Mouse (Mus musculus) embryo, embryonic 10 days (tissue): Measurements from ENCODE around the gene Gm37240.
"Not testable (repeated sequence)": the region's sequence is repeated elsewhere in the genome, so short reads cannot be mapped to it uniquely, and the experiment has no call there.

ENCODE experiments used
- DNase-seq: peaks from one replicate; pipeline ENCODE4 v3.0.0-alpha.2; 2015; ENCODE audit warnings: low spot score

The Gm37240 gene

GRCm38 (mm10) chr3:84889648-84890047 is 997.7 kb downstream of the Gm37240 start:
- peak; percentile 62 for DNase-seq

DNA sequence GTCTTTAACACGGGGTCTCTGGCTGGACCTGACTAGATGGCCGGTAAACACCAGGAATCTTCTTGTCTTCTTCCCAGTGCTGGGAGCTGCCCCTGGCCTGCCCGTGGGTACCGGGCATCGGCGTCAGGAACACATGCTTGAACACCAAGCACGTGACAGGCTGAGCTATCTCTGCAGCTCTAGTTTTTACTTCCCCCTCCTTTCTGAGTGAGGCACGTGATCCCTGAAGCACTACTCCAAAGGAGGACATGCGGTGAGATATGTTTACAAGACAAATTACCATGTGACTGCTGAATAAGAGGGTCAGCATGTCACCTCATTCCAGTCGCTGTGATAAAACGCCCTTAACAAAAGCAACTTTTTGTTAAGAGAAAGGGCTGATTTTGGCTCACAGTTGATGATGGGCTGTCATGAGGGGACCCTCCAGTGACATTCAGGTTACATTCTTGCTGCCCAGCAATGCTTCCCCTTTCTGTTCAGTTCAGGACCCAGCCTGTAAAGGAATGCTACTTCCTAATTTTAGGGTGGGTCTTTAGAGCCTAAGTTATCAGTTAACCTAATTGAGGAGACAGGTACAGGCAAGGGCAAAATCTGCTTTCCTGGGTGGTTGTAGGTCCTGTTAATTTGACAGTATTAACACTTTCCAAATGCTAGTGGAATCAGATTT is 1003.4 kb downstream of the Gm37240 start:
- DNase-seq: peak; percentile 37

- DNase-seq: no peak
Measured at GRCm38 (mm10) chr3:84876211-84876610, 1011.1 kb downstream of the Gm37240 start.

- DNase-seq: no peak
Measured at GRCm38 (mm10) chr3:84875306-84875705, 1012.0 kb downstream of the Gm37240 start.

GRCm38 (mm10) chr3:84870126-84870525 is 1017.2 kb downstream of the Gm37240 start:
- no peak for DNase-seq

- DNase-seq: no peak
Measured at GRCm38 (mm10) chr3:84867991-84868390, 1019.3 kb downstream of the Gm37240 start.

DNA sequence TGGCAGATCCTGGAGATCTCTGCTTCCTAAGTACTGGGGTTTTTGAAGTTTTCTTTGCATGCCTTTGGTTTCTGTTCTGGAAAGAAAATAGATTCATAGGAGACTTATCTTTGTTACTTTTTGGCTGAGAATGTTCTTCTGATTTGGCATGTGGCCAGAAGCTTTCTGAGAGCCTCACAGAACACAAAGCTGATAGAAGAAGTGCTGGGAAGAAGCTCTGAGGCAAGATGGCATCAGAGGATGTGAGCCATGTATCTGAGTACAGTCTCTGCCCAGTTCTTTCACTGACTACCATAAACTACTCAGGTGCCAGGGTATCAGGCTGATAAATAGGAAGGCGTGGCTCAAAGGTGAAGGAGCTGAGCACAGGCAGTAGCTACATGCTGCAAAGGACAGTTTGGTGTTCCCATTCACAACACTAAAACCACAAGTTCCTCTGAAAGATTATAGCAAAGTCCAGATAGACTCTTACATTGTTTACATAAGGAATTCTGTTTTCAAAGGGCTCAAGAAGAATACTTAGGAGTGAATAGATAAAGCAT is 1019.8 kb downstream of the Gm37240 start:
- no peak for DNase-seq

DNA sequence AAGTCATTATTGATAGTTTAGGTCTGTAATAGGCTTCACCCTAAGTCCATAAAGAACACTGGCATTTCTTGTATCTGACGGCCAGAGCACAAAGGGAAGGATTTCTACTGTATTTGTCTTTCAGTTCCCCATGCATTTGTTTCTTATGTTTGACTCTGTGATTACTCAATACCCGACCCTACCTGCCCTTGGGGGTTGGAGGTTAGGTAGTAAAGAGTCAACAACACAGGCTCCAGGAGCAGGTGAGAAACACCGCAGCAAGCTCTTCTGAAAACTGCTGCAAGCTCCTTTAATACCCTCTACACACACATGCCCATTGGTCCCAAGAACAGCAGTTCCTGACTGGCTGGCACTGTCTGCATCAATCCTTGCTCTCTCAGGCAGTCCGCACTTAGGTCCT is 1020.5 kb downstream of the Gm37240 start:
- DNase-seq: no peak

- DNase-seq: no peak
Measured at GRCm38 (mm10) chr3:84865684-84866083, 1021.6 kb downstream of the Gm37240 start.

DNA sequence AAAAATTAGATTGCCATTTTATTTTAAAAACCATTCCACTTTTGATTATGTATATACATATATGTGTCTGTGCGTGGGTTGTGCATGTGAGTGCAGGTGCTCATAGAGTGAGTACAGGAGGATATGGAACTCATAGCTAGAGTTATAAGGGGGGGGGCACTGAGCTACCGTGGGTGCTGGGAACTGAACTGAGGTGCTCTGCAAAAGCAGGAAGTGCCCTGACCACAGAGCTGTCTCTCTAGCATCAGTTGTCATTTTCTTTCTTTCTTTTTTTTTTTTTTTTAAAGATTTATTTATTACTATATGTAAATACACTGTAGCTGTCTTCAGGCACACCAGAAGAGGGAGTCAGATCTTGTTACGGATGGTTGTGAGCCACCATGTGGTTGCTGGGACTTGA is 1025.5 kb downstream of the Gm37240 start:
- DNase-seq: not testable (repeated sequence)

DNA sequence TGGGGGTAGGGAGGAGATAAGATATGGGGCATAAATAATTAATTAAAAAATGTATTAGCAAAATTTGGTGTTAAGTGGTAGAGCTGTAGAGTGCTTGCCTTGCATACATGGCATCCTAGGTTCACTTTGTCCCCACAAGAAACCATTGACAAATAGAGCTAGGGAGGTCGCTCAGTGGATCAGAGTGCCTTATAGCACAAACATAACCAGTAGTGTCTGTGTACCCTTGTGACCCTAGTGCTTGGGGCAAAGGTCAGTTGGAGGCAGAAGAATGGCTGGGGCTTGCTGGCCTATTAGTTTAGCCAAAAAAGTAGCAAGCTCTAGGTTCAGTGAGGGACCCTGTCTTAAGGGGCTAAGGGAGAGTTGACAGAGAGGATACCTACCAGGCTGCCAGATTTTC is 1026.6 kb downstream of the Gm37240 start:
- no peak for DNase-seq

- no peak for DNase-seq
Measured at GRCm38 (mm10) chr3:84854440-84854839, 1032.9 kb downstream of the Gm37240 start.

DNA sequence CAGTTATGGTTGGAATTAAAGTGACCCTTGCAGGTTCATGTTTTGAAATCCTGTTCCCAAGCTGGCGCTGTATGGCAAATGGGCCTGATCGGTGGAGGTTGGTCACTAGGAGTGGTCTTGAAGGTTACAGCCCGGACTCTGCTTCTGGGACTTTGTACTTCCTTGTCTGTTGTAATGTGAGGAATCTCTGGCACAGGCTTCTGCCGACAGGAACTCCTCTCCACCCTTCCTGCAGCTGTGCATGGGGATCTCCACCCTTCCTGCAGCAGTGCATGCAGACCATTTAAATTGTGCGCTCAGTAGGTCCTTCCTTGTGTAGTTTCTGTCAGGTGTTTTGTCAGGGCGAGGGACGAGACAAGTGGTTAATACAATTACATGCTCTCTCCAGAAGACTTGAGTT is 1034.4 kb downstream of the Gm37240 start:
- DNase-seq: no peak

GRCm38 (mm10) chr3:84851801-84852200 is 1035.5 kb downstream of the Gm37240 start:
- DNase-seq: no peak

DNA sequence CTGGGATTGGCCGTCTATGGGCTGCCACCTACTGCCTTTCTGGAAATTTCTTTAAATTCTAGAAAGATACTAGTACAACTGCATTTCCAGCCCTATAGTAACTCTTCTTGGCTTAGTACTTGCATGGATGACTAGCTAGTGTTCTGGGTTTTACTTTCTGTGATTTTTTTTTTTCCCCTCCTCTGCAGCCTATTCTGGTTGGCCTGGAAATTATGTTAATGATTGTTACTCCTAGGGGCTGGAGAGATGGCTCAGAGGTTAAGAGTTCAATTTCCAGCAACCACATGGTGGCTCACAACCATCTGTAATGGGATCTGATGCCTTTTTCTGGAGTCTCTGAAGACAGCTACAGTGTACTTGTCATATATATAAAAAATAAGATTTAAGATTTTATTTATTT is 1036.9 kb downstream of the Gm37240 start:
- DNase-seq: no peak

- DNase-seq: no peak
Measured at GRCm38 (mm10) chr3:84848798-84849197, 1038.5 kb downstream of the Gm37240 start.

GRCm38 (mm10) chr3:84843594-84843993 is 1043.7 kb downstream of the Gm37240 start:
- DNase-seq: peak; percentile 50

- DNase-seq: no peak
Measured at GRCm38 (mm10) chr3:84842793-84843192, 1044.5 kb downstream of the Gm37240 start.

- DNase-seq: no peak
Measured at GRCm38 (mm10) chr3:84841271-84841670, 1046.0 kb downstream of the Gm37240 start.

DNA sequence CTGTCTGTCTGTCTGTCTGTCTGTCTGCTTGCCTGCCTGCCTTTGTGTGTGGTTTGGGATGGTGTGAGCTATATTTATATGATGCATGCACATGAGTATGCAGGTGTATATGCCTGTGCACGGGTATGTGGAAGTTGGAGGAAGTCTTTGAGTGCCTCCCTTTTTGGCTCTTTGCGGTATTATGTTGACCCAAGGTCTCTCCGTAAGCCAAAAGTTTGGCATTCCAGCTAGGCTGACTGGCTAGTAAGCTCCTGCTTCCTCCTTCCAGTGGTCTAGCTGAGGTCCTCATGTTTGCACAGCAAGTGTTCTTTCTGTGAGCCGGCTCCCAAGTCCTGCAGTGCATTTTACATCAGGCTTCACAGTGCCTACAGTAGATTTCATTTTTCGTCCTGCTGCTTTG is 1047.8 kb downstream of the Gm37240 start:
- no peak for DNase-seq

DNA sequence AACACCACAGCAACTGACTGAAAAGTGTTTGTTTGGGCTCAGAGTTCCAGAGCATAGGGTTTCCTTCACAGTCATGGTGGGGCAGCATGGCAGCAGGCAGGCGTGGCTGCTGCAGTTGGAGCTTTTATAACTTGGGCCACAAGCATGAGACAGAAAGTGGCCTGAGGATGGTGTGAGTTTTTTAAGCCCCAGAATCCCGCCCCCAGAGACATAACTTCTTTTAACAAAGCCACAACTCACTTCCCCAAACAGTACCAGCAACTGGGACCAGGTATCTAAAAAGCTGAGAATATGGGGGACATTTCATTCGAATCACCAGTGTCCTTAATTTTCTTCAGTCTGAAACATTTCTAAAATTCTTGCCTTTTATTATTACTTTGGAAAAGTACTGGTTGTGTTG is 1049.3 kb downstream of the Gm37240 start:
- DNase-seq: no peak

- no peak for DNase-seq
Measured at GRCm38 (mm10) chr3:84836029-84836428, 1051.3 kb downstream of the Gm37240 start.

DNA sequence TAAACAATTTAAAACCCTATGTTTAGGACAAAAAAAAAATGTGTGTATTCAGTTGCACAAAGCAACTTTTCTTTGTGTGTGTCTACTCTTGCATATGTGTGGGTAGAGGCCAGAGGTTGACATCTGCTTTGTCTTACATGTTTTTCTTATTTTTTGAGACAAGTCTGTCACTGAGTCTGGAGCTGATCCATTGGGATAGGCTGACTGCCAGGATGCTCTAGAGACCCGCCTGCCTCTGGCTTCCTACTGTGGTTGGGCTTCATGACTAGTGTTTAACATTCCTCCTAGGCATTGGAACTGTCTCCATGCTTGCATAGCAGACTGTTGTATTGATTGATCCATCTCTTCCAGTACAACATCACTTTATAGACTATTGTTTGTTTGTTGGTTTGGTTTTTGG is 1058.0 kb downstream of the Gm37240 start:
- no peak for DNase-seq

GRCm38 (mm10) chr3:84827617-84828016 is 1059.7 kb downstream of the Gm37240 start:
- DNase-seq: no peak
